Mouse (Mus musculus): ENCODE measurements at regions not wholly inside any gene's neighbourhood (a gene's known extent, or its start where the extent isn't known, plus 50 kb on each side); places are given as distances from the start of the nearest gene placed in this dataset.
"Not testable (repeated sequence)": the region's sequence is repeated elsewhere in the genome, so short reads cannot be mapped to it uniquely, and the experiment has no call there.

GRCm38 (mm10) chr14:53795160-53795559 is 458.7 kb downstream of the Dad1 start:
- TF ChIP-seq CTCF, EP300 (IDR thresholded peaks at IDR 0.05): not testable (repeated sequence)

Data from lung, postnatal 0 days (tissue).